Mouse (Mus musculus): ENCODE results near the gene Cdh12.

DNA sequence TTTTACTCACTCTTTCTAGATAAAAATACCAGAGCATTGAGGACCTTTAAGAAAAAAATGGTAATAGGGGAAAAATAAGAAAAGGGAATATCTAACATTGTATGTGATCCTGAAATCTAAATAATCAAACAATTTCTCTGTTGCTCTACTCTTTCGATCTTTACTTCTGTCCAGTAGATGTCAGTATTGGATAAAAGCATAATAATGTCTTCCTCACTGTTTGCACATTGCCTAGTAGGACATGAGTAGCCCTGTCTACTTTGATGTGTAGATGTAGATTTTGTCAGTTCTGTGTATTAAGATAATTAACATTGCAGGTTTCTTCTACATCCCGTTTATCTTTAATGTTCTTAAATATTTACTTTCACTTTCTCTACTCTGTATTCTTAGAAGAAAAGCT, 1087.8 kb downstream of the Cdh12 start:
- TF ChIP-seq E2F4 (IDR thresholded peaks at IDR 0.05; ENCODE audit: insufficient read depth), result no peak
- TF ChIP-seq POLR2A (IDR thresholded peaks at IDR 0.05; ENCODE audit: insufficient read length, low read depth), result no peak
- no peak for TF ChIP-seq USF1 (IDR thresholded peaks at IDR 0.05; ENCODE audit: low read depth)
- TF ChIP-seq MYOD1 (IDR thresholded peaks at IDR 0.05; ENCODE audit: control insufficient read depth in 1 of 3, insufficient read length in 2 of 3, low read depth in 2 of 3), result no peak
- no peak for TF ChIP-seq POLR2AphosphoS2 (IDR thresholded peaks at IDR 0.05; ENCODE audit: insufficient read length, low read depth)
- TF ChIP-seq TCF12 (IDR thresholded peaks at IDR 0.05; ENCODE audit: insufficient read depth, poor library complexity, severe bottlenecking), result no peak
- TF ChIP-seq CEBPB (IDR thresholded peaks at IDR 0.05; ENCODE audit: insufficient read depth, poor library complexity, severe bottlenecking), result no peak
- no peak for TF ChIP-seq MYOG (IDR thresholded peaks at IDR 0.05; ENCODE audit: control insufficient read depth in 1 of 3, insufficient read depth in 1 of 3, insufficient read length in 2 of 3, low read depth in 2 of 3)
- no peak for TF ChIP-seq MAX (IDR thresholded peaks at IDR 0.05; ENCODE audit: low read depth)
- no peak for TF ChIP-seq TCF3 (IDR thresholded peaks at IDR 0.05; ENCODE audit: insufficient read length, low read depth)
- TF ChIP-seq REST (IDR thresholded peaks at IDR 0.05; ENCODE audit: insufficient read depth, insufficient read length), result no peak
- no peak for TF ChIP-seq SRF (IDR thresholded peaks at IDR 0.05; ENCODE audit: control insufficient read depth, insufficient read length, low read depth)
